Mouse (Mus musculus) erythroblast, embryonic 14.5 days (primary cell): ENCODE measurements at regions not wholly inside any gene's neighbourhood (a gene's known extent, or its start where the extent isn't known, plus 50 kb on each side); places are given as distances from the start of the nearest gene placed in this dataset.

Source experiments
- GATA1 ChIP-seq: IDR thresholded peaks from 2 replicates; pipeline ENCODE4 v1.6.1; 2012; ENCODE audit warnings: low read length, inconsistent platforms, mixed read lengths
- TAL1 ChIP-seq: IDR thresholded peaks from 3 replicates; pipeline ENCODE4 v1.6.1; 2012; ENCODE audit warnings: low read length, inconsistent platforms, mixed read lengths

DNA sequence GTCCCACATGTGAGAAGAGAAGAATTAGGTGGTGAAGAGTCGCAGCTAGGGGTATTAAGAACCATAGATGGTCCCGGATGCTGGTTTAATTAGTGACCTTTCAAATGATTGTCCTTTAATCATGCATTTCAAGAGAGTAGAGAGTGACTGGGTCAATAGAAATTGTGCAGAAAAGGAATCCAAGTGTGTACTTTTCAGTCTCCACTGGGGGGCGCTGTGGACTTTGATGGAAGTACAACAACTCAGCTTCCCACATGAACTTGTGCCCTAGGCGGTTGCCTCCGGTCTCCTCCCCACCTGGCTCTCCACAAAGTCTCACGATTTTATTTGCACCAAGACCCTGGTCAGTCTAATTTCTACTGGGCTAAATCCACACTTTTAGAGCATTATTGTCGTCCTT is 142.8 kb upstream of the Zfp618 start:
- TF ChIP-seq GATA1 (no peak), TAL1 (no peak)
